Mouse (Mus musculus): ENCODE measurements around the gene Naaa. TPM values are rescaled to one million over a fixed set of nuclear protein-coding genes. Genes with fewer than 3 reads are reported as not detected.

The Naaa gene
- polyA plus RNA-seq, 1 experiment from 2014 or later = 9.2 TPM

GRCm38 (mm10) chr5:92302149-92302840 is 24.3 kb upstream of the Naaa start:
- no peaks in the 10 kb centered on the region for H3K9me3 ChIP-seq
- no peak for DNase-seq (ENCODE audit: low spot score)
- no peaks in the 10 kb centered on the region for H3K27me3 ChIP-seq (ENCODE audit: insufficient read depth, poor library complexity, severe bottlenecking)
- H3K4me3 ChIP-seq = no peak overlapping the region
- 91% methylated on average over 13 of the region's 13 CpGs for WGBS
- no peak overlapping the region for H3K27ac ChIP-seq
- peaks cover 94% of the 10 kb centered on the region for H3K36me3 ChIP-seq
- no peaks in the 10 kb centered on the region for H3K4me1 ChIP-seq

GRCm38 (mm10) chr5:92294525-92294924 is 16.6 kb upstream of the Naaa start:
- DNase-seq (ENCODE audit: low spot score) = no peak
- Histone ChIP-seq H3K9me3 (no peaks in the 10 kb centered on the region), H3K27ac (no peak overlapping the region), H3K4me3 (no peak overlapping the region), H3K27me3 (ENCODE audit: insufficient read depth, poor library complexity, severe bottlenecking) (no peaks in the 10 kb centered on the region), H3K4me1 (no peaks in the 10 kb centered on the region), H3K36me3 (peaks cover 97% of the 10 kb centered on the region)
- 86% methylated on average over 2 of the region's 2 CpGs for WGBS

GRCm38 (mm10) chr5:92291652-92292414 is 13.9 kb upstream of the Naaa start:
- H3K4me1 ChIP-seq = no peaks in the 10 kb centered on the region
- no peak for DNase-seq (ENCODE audit: low spot score)
- peaks cover 98% of the 10 kb centered on the region for H3K36me3 ChIP-seq
- H3K27me3 ChIP-seq (ENCODE audit: insufficient read depth, poor library complexity, severe bottlenecking) = no peaks in the 10 kb centered on the region
- H3K27ac ChIP-seq = no peak overlapping the region
- H3K9me3 ChIP-seq = no peaks in the 10 kb centered on the region
- H3K4me3 ChIP-seq = no peak overlapping the region
- WGBS = 84% methylated on average over 6 of the region's 6 CpGs

DNA sequence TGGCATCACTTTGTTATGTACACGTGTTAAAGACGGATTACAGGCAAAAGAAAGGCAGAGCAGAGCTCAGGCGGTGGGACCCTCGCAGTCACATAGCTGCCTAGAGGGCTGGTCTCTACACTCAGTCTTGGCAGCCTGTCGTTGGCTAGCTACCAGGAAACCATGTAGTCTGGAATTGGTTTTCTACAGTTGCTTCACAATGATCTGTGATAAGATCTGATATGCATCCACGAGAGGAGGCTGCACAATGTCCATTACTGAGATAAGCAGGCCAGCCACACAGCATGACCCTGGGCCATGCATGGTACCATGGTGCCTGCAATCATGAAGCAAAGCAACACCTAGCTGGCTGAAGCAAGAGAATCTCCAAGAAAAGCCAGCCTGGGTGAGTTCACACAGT is 9.9 kb upstream of the Naaa start:
- Histone ChIP-seq H3K27me3 (ENCODE audit: insufficient read depth, poor library complexity, severe bottlenecking) (no peaks in the 10 kb centered on the region), H3K9me3 (no peaks in the 10 kb centered on the region), H3K36me3 (peaks cover 82% of the 10 kb centered on the region), H3K27ac (no peak overlapping the region), H3K4me1 (no peaks in the 10 kb centered on the region; the same call in 1 of the 2 replicates), H3K4me3 (no peak overlapping the region)
- WGBS = 79% methylated on average over 6 of the region's 6 CpGs
- no peak for DNase-seq (ENCODE audit: low spot score)

- Histone ChIP-seq H3K36me3 (peaks cover 35% of the 10 kb centered on the region), H3K4me1 (peaks cover 11% of the 10 kb centered on the region), H3K27me3 (ENCODE audit: insufficient read depth, poor library complexity, severe bottlenecking) (no peaks in the 10 kb centered on the region), H3K27ac (no peak overlapping the region), H3K4me3 (no peak overlapping the region), H3K9me3 (no peaks in the 10 kb centered on the region)
- 58% methylated on average over 3 of the region's 3 CpGs for WGBS
- DNase-seq (ENCODE audit: low spot score) = no peak
These were observed 5.1 kb upstream of the Naaa start for GRCm38 (mm10) chr5:92283107-92283506.

GRCm38 (mm10) chr5:92282571-92282970 is 4.6 kb upstream of the Naaa start:
- H3K4me1 ChIP-seq = peaks cover 15% of the 10 kb centered on the region
- no peak overlapping the region for H3K4me3 ChIP-seq
- no peak overlapping the region for H3K27ac ChIP-seq
- H3K36me3 ChIP-seq = peaks cover 29% of the 10 kb centered on the region
- no peak for DNase-seq (ENCODE audit: low spot score)
- no peaks in the 10 kb centered on the region for H3K9me3 ChIP-seq
- WGBS = 71% methylated on average over 4 of the region's 4 CpGs
- H3K27me3 ChIP-seq (ENCODE audit: insufficient read depth, poor library complexity, severe bottlenecking) = no peaks in the 10 kb centered on the region

GRCm38 (mm10) chr5:92278942-92279537 is 1.1 kb upstream of the Naaa start:
- Histone ChIP-seq H3K4me3 (no peak overlapping the region), H3K36me3 (no peaks in the 10 kb centered on the region), H3K27ac (no peak overlapping the region), H3K9me3 (no peaks in the 10 kb centered on the region), H3K4me1 (peaks cover 17% of the 10 kb centered on the region), H3K27me3 (ENCODE audit: insufficient read depth, poor library complexity, severe bottlenecking) (no peaks in the 10 kb centered on the region; the same call in 1 of the 2 replicates)
- no peak for DNase-seq (ENCODE audit: low spot score)
- 88% methylated on average over 10 of the region's 10 CpGs for WGBS

DNA sequence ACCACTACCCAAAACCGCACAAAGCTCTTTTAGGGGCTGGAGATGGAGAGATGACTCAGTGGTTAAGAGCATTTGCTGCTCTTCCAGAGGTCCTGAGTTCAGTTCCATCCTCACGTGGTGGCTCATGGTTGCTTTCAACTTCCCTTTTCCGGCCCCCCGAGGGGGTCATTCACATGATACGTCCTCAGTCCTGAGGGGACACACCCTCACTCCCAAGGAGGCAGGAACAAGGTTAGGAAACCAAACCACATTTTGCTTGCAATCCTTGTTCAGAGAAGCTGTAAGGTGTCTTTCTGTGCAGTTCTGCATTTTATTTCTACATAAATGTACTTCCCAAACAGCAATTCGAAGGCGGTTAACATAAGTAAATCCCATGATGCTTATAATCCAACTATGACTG is 7.5 kb downstream of the Naaa start:
- Histone ChIP-seq H3K4me1 (no peaks in the 10 kb centered on the region), H3K27me3 (ENCODE audit: insufficient read depth, poor library complexity, severe bottlenecking) (no peaks in the 10 kb centered on the region), H3K36me3 (no peaks in the 10 kb centered on the region), H3K9me3 (no peaks in the 10 kb centered on the region), H3K27ac (no peak overlapping the region), H3K4me3 (no peak overlapping the region)
- WGBS = 76% methylated on average over 7 of the region's 7 CpGs
- DNase-seq (ENCODE audit: low spot score) = no peak

- H3K9me3 ChIP-seq = no peaks in the 10 kb centered on the region
- no peaks in the 10 kb centered on the region for H3K36me3 ChIP-seq
- WGBS = 28% methylated on average over 4 of the region's 4 CpGs
- H3K27ac ChIP-seq = peak overlapping the region; percentile 26; the same call in 1 of the 2 replicates
- H3K27me3 ChIP-seq (ENCODE audit: insufficient read depth, poor library complexity, severe bottlenecking) = no peaks in the 10 kb centered on the region
- H3K4me1 ChIP-seq = peaks cover 17% of the 10 kb centered on the region
- peak; percentile 87 for DNase-seq (ENCODE audit: low spot score)
- H3K4me3 ChIP-seq = no peak overlapping the region
These were observed 14.1 kb downstream of the Naaa start for GRCm38 (mm10) chr5:92263761-92264359.

DNA sequence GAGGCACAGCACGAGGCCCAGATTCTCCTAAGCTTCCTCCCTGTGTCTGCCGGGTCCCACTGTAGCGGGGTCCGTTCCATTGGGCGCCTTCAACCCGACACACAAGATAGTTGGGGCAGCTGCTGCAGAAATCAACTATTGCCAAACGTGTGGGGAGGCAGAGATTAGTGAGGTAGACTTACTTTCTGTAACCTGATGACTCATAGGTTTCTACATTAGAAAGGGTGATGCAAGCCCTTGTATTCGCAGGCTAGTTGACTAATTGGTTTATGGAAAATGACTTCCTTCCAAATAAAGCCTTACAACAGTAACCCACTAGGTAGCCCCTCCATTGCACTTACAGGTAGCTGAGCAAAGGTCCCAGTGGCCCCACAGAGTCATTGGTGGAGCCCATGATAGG is 15.3 kb downstream of the Naaa start:
- H3K27me3 ChIP-seq (ENCODE audit: insufficient read depth, poor library complexity, severe bottlenecking) = no peaks in the 10 kb centered on the region
- no peak overlapping the region for H3K4me3 ChIP-seq
- DNase-seq (ENCODE audit: low spot score) = no peak
- H3K9me3 ChIP-seq = no peaks in the 10 kb centered on the region
- peaks cover 23% of the 10 kb centered on the region for H3K4me1 ChIP-seq
- 84% methylated on average over 8 of the region's 8 CpGs for WGBS
- no peaks in the 10 kb centered on the region for H3K36me3 ChIP-seq
- no peak overlapping the region for H3K27ac ChIP-seq

DNA sequence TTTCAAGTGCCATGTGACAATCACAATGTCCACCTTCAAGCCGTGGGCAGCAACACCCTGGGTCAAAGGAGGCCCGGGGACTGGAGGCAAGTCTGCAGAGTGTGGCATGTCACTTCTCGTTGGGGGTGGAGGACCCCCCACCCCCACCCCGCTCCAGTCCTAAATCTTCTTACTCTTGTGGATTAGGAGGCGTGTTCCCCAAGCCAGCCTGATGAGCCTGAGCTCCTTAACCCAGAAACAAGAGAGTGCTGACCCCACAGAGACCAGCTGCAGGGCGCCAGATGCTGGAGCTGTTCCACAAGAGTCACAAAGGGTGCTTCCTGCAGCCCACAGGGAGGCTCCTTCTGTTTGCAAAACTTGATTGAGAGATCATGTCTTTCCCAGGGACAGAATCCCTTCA is 21.8 kb downstream of the Naaa start, which contains the start of gene Ppef2:
Ppef2 (minus strand) TSS at position 61 of the 400 bp plus-strand sequence.
- 25% methylated on average over 6 of the region's 6 CpGs for WGBS
- Histone ChIP-seq H3K27me3 (ENCODE audit: insufficient read depth, poor library complexity, severe bottlenecking) (no peaks in the 10 kb centered on the region), H3K4me1 (peaks cover 22% of the 10 kb centered on the region), H3K4me3 (no peak within 1 kb of the TSS), H3K9me3 (no peaks in the 10 kb centered on the region), H3K27ac (no peak within 1 kb of the TSS), H3K36me3 (no peaks in the 10 kb centered on the region)
- no peak for DNase-seq (ENCODE audit: low spot score)

- no peaks in the 10 kb centered on the region for H3K27me3 ChIP-seq (ENCODE audit: insufficient read depth, poor library complexity, severe bottlenecking)
- no peak overlapping the region for H3K27ac ChIP-seq
- H3K9me3 ChIP-seq = peaks cover 7% of the 10 kb centered on the region; the same call in 1 of the 2 replicates
- DNase-seq (ENCODE audit: low spot score) = no peak
- H3K4me3 ChIP-seq = no peak overlapping the region
- WGBS = 69% methylated on average over 6 of the region's 6 CpGs
- peaks cover 22% of the 10 kb centered on the region for H3K4me1 ChIP-seq
- H3K36me3 ChIP-seq = no peaks in the 10 kb centered on the region
These were observed 23.5 kb downstream of the Naaa start for GRCm38 (mm10) chr5:92254476-92254875.
